Mouse (Mus musculus): ENCODE data around the gene Aldh16a1. TPM values are rescaled to one million over a fixed set of nuclear protein-coding genes. Genes with fewer than 3 reads are reported as not detected.

The Aldh16a1 gene
- polyA plus RNA-seq, 1 experiment from 2014 or later: 26.8 TPM

GRCm38 (mm10) chr7:45191161-45191560, 36.8 kb upstream of the Aldh16a1 start:
- ATAC-seq: no peak
- peaks cover 38% of the 10 kb centered on the region for H3K27me3 ChIP-seq (ENCODE audit: insufficient read depth, low read length)

GRCm38 (mm10) chr7:45190186-45190585, 35.8 kb upstream of the Aldh16a1 start:
- Histone ChIP-seq H3K36me3 (replicated peaks; ENCODE audit: insufficient read depth, low read length) (no peaks in the 10 kb centered on the region), H3K27me3 (ENCODE audit: insufficient read depth, low read length) (peaks cover 45% of the 10 kb centered on the region), H3K4me1 (ENCODE audit: insufficient read depth) (no peaks in the 10 kb centered on the region), H3K27ac (ENCODE audit: low read depth) (no peak overlapping the region), H3K4me3 (ENCODE audit: low read depth, low read length) (no peak overlapping the region), H3K9me3 (ENCODE audit: low read length) (no peaks in the 10 kb centered on the region), H3K9ac (replicated peaks) (no peak overlapping the region), H3K4me2 (ENCODE audit: low read depth, low read length) (no peak overlapping the region)
- ATAC-seq: no peak
- WGBS (ENCODE audit: insufficient replicate concordance): 73% methylated on average over 6 of the region's 6 CpGs
- TF ChIP-seq EP300 (IDR thresholded peaks at IDR 0.05; ENCODE audit: low read depth): no peak
- DNase-seq: no peak

More at GRCm38 (mm10) chr7:45191161-45191560, 36.8 kb upstream of the Aldh16a1 start:
- H3K4me1 ChIP-seq (ENCODE audit: insufficient read depth): no peaks in the 10 kb centered on the region
- H3K27ac ChIP-seq (ENCODE audit: low read depth): no peak overlapping the region
- H3K9ac ChIP-seq (replicated peaks): no peak overlapping the region
- 49% methylated on average over 2 of the region's 2 CpGs for WGBS (ENCODE audit: insufficient replicate concordance)
- no peak overlapping the region for H3K4me2 ChIP-seq (ENCODE audit: low read depth, low read length)
- DNase-seq: no peak
- no peaks in the 10 kb centered on the region for H3K36me3 ChIP-seq (replicated peaks; ENCODE audit: insufficient read depth, low read length)
- H3K4me3 ChIP-seq (ENCODE audit: low read depth, low read length): no peak overlapping the region
- no peaks in the 10 kb centered on the region for H3K9me3 ChIP-seq (ENCODE audit: low read length)
- TF ChIP-seq CTCF (IDR thresholded peaks at IDR 0.05; ENCODE audit: low read depth): no peak
- no peak for TF ChIP-seq EP300 (IDR thresholded peaks at IDR 0.05; ENCODE audit: low read depth)

GRCm38 (mm10) chr7:45189600-45189999, 35.2 kb upstream of the Aldh16a1 start:
- Histone ChIP-seq H3K9ac (replicated peaks) (no peak overlapping the region), H3K4me1 (ENCODE audit: insufficient read depth) (no peaks in the 10 kb centered on the region), H3K4me2 (ENCODE audit: low read depth, low read length) (no peak overlapping the region), H3K27me3 (ENCODE audit: insufficient read depth, low read length) (peaks cover 51% of the 10 kb centered on the region), H3K9me3 (ENCODE audit: low read length) (no peaks in the 10 kb centered on the region), H3K36me3 (replicated peaks; ENCODE audit: insufficient read depth, low read length) (no peaks in the 10 kb centered on the region), H3K4me3 (ENCODE audit: low read depth, low read length) (no peak overlapping the region), H3K27ac (ENCODE audit: low read depth) (no peak overlapping the region)
- no peak for DNase-seq
- 51% methylated on average over 16 of the region's 16 CpGs for WGBS (ENCODE audit: insufficient replicate concordance)
- no peak for ATAC-seq
- no peak for TF ChIP-seq EP300 (IDR thresholded peaks at IDR 0.05; ENCODE audit: low read depth)
- TF ChIP-seq CTCF (IDR thresholded peaks at IDR 0.05; ENCODE audit: low read depth): no peak

GRCm38 (mm10) chr7:45185921-45186320, 31.5 kb upstream of the Aldh16a1 start:
- WGBS (ENCODE audit: insufficient replicate concordance): 57% methylated on average over 7 of the region's 7 CpGs
- no peak for DNase-seq
- TF ChIP-seq CTCF (IDR thresholded peaks at IDR 0.05; ENCODE audit: low read depth): no peak
- no peak for TF ChIP-seq EP300 (IDR thresholded peaks at IDR 0.05; ENCODE audit: low read depth)
- H3K27me3 ChIP-seq (ENCODE audit: insufficient read depth, low read length): peaks cover 79% of the 10 kb centered on the region
- H3K9ac ChIP-seq (replicated peaks): no peak overlapping the region
- H3K4me2 ChIP-seq (ENCODE audit: low read depth, low read length): no peak overlapping the region
- H3K4me3 ChIP-seq (ENCODE audit: low read depth, low read length): no peak overlapping the region
- ATAC-seq: no peak
- no peaks in the 10 kb centered on the region for H3K36me3 ChIP-seq (replicated peaks; ENCODE audit: insufficient read depth, low read length)
- peaks cover 7% of the 10 kb centered on the region for H3K4me1 ChIP-seq (ENCODE audit: insufficient read depth)
- no peak overlapping the region for H3K27ac ChIP-seq (ENCODE audit: low read depth)
- no peaks in the 10 kb centered on the region for H3K9me3 ChIP-seq (ENCODE audit: low read length)

GRCm38 (mm10) chr7:45183672-45184071, 29.3 kb upstream of the Aldh16a1 start:
- DNase-seq: no peak
- H3K4me1 ChIP-seq (ENCODE audit: insufficient read depth): peaks cover 7% of the 10 kb centered on the region
- H3K27me3 ChIP-seq (ENCODE audit: insufficient read depth, low read length): peaks cover 88% of the 10 kb centered on the region

GRCm38 (mm10) chr7:45182606-45183005, 28.2 kb upstream of the Aldh16a1 start:
- Histone ChIP-seq H3K4me3 (ENCODE audit: low read depth, low read length) (peak overlapping the region; percentile 27; the same call in 1 of the 2 replicates), H3K9ac (replicated peaks) (no peak overlapping the region)
- no peak for ATAC-seq

More at GRCm38 (mm10) chr7:45183672-45184071, 29.3 kb upstream of the Aldh16a1 start:
- Histone ChIP-seq H3K9me3 (ENCODE audit: low read length) (no peaks in the 10 kb centered on the region), H3K36me3 (replicated peaks; ENCODE audit: insufficient read depth, low read length) (no peaks in the 10 kb centered on the region), H3K9ac (replicated peaks) (no peak overlapping the region), H3K4me3 (ENCODE audit: low read depth, low read length) (no peak overlapping the region), H3K4me2 (ENCODE audit: low read depth, low read length) (no peak overlapping the region), H3K27ac (ENCODE audit: low read depth) (no peak overlapping the region)
- WGBS (ENCODE audit: insufficient replicate concordance): 55% methylated on average over 7 of the region's 7 CpGs
- no peak for TF ChIP-seq EP300 (IDR thresholded peaks at IDR 0.05; ENCODE audit: low read depth)
- TF ChIP-seq CTCF (IDR thresholded peaks at IDR 0.05; ENCODE audit: low read depth): no peak
- ATAC-seq: no peak

GRCm38 (mm10) chr7:45182199-45182601, 27.8 kb upstream of the Aldh16a1 start:
- Histone ChIP-seq H3K4me1 (ENCODE audit: insufficient read depth) (peaks cover 7% of the 10 kb centered on the region), H3K27me3 (ENCODE audit: insufficient read depth, low read length) (peaks cover 96% of the 10 kb centered on the region), H3K4me2 (ENCODE audit: low read depth, low read length) (peak overlapping the region; percentile 55), H3K4me3 (ENCODE audit: low read depth, low read length) (peak overlapping the region; percentile 27; the same call in 1 of the 2 replicates), H3K9ac (replicated peaks) (no peak overlapping the region), H3K36me3 (replicated peaks; ENCODE audit: insufficient read depth, low read length) (no peaks in the 10 kb centered on the region), H3K9me3 (ENCODE audit: low read length) (no peaks in the 10 kb centered on the region), H3K27ac (ENCODE audit: low read depth) (no peak overlapping the region)
- ATAC-seq: peak; percentile 94
- TF ChIP-seq CTCF (IDR thresholded peaks at IDR 0.05; ENCODE audit: low read depth) (no peak), EP300 (IDR thresholded peaks at IDR 0.05; ENCODE audit: low read depth) (no peak)
- peak; percentile 90 for DNase-seq
- under 1% methylated on average over 34 of the region's 34 CpGs for WGBS (ENCODE audit: insufficient replicate concordance)

More at GRCm38 (mm10) chr7:45182606-45183005, 28.2 kb upstream of the Aldh16a1 start:
- Histone ChIP-seq H3K27me3 (ENCODE audit: insufficient read depth, low read length) (peaks cover 94% of the 10 kb centered on the region), H3K4me2 (ENCODE audit: low read depth, low read length) (peak overlapping the region; percentile 55), H3K9me3 (ENCODE audit: low read length) (no peaks in the 10 kb centered on the region), H3K27ac (ENCODE audit: low read depth) (no peak overlapping the region), H3K36me3 (replicated peaks; ENCODE audit: insufficient read depth, low read length) (no peaks in the 10 kb centered on the region), H3K4me1 (ENCODE audit: insufficient read depth) (peaks cover 7% of the 10 kb centered on the region)
- TF ChIP-seq EP300 (IDR thresholded peaks at IDR 0.05; ENCODE audit: low read depth): no peak
- TF ChIP-seq CTCF (IDR thresholded peaks at IDR 0.05; ENCODE audit: low read depth): no peak
- no peak for DNase-seq
- 19% methylated on average over 11 of the region's 11 CpGs for WGBS (ENCODE audit: insufficient replicate concordance)
